Mouse (Mus musculus): ENCODE measurements around the gene Ugcg. TPM values are rescaled to one million over a fixed set of nuclear protein-coding genes. Genes with fewer than 3 reads are reported as not detected.

The Ugcg gene
- total RNA-seq, 1 experiment from 2014 or later: 120 TPM

GRCm38 (mm10) chr4:59187289-59187688, 1.8 kb upstream of the Ugcg start:
- peak; percentile 18; the same call in 1 of the 2 replicates for ATAC-seq (ENCODE audit: extremely low read depth, insufficient number of reproducible peaks, low FRiP score, poor library complexity, severe bottlenecking)

- no peak for ATAC-seq (ENCODE audit: extremely low read depth, insufficient number of reproducible peaks, low FRiP score, poor library complexity, severe bottlenecking)
These were observed 619 bp upstream of the Ugcg start for GRCm38 (mm10) chr4:59188474-59188801.

- ATAC-seq (ENCODE audit: extremely low read depth, insufficient number of reproducible peaks, low FRiP score, poor library complexity, severe bottlenecking): 0 out of 2 replicates have a peak, but pooled peaks have one; percentile 10
These were observed 635 bp downstream of the Ugcg start for GRCm38 (mm10) chr4:59189546-59190237.

GRCm38 (mm10) chr4:59190650-59191424, 1.8 kb downstream of the Ugcg start:
- no peak for ATAC-seq (ENCODE audit: extremely low read depth, insufficient number of reproducible peaks, low FRiP score, poor library complexity, severe bottlenecking)

- no peak for ATAC-seq (ENCODE audit: extremely low read depth, insufficient number of reproducible peaks, low FRiP score, poor library complexity, severe bottlenecking)
These were observed 5.9 kb downstream of the Ugcg start for GRCm38 (mm10) chr4:59194731-59195496.

- ATAC-seq (ENCODE audit: extremely low read depth, insufficient number of reproducible peaks, low FRiP score, poor library complexity, severe bottlenecking): no peak
These were observed 7.5 kb downstream of the Ugcg start for GRCm38 (mm10) chr4:59196346-59197077.

GRCm38 (mm10) chr4:59197078-59197424, 8.0 kb downstream of the Ugcg start:
- ATAC-seq (ENCODE audit: extremely low read depth, insufficient number of reproducible peaks, low FRiP score, poor library complexity, severe bottlenecking): no peak

- ATAC-seq (ENCODE audit: extremely low read depth, insufficient number of reproducible peaks, low FRiP score, poor library complexity, severe bottlenecking): no peak
These were observed 8.4 kb downstream of the Ugcg start for GRCm38 (mm10) chr4:59197462-59197861.

- peak; percentile 83 for ATAC-seq (ENCODE audit: extremely low read depth, insufficient number of reproducible peaks, low FRiP score, poor library complexity, severe bottlenecking)
These were observed 10.3 kb downstream of the Ugcg start for GRCm38 (mm10) chr4:59199341-59199740.

GRCm38 (mm10) chr4:59199805-59200204, 10.7 kb downstream of the Ugcg start:
- ATAC-seq (ENCODE audit: extremely low read depth, insufficient number of reproducible peaks, low FRiP score, poor library complexity, severe bottlenecking): no peak

- ATAC-seq (ENCODE audit: extremely low read depth, insufficient number of reproducible peaks, low FRiP score, poor library complexity, severe bottlenecking): no peak
These were observed 11.6 kb downstream of the Ugcg start for GRCm38 (mm10) chr4:59200636-59201035.

GRCm38 (mm10) chr4:59204616-59205015, 15.6 kb downstream of the Ugcg start:
- no peak for ATAC-seq (ENCODE audit: extremely low read depth, insufficient number of reproducible peaks, low FRiP score, poor library complexity, severe bottlenecking)

GRCm38 (mm10) chr4:59205758-59206340, 16.8 kb downstream of the Ugcg start:
- no peak for ATAC-seq (ENCODE audit: extremely low read depth, insufficient number of reproducible peaks, low FRiP score, poor library complexity, severe bottlenecking)

- ATAC-seq (ENCODE audit: extremely low read depth, insufficient number of reproducible peaks, low FRiP score, poor library complexity, severe bottlenecking): no peak
These were observed 17.5 kb downstream of the Ugcg start for GRCm38 (mm10) chr4:59206600-59206999.

GRCm38 (mm10) chr4:59208607-59209006, 19.6 kb downstream of the Ugcg start:
- no peak for ATAC-seq (ENCODE audit: extremely low read depth, insufficient number of reproducible peaks, low FRiP score, poor library complexity, severe bottlenecking)

GRCm38 (mm10) chr4:59211181-59211580, 22.1 kb downstream of the Ugcg start:
- no peak for ATAC-seq (ENCODE audit: extremely low read depth, insufficient number of reproducible peaks, low FRiP score, poor library complexity, severe bottlenecking)

GRCm38 (mm10) chr4:59213833-59214232, 24.8 kb downstream of the Ugcg start:
- no peak for ATAC-seq (ENCODE audit: extremely low read depth, insufficient number of reproducible peaks, low FRiP score, poor library complexity, severe bottlenecking)

- ATAC-seq (ENCODE audit: extremely low read depth, insufficient number of reproducible peaks, low FRiP score, poor library complexity, severe bottlenecking): no peak
These were observed 25.6 kb downstream of the Ugcg start for GRCm38 (mm10) chr4:59214695-59215094.

GRCm38 (mm10) chr4:59215585-59215984, 26.5 kb downstream of the Ugcg start:
- ATAC-seq (ENCODE audit: extremely low read depth, insufficient number of reproducible peaks, low FRiP score, poor library complexity, severe bottlenecking): no peak

All from neutrophil, adult 5-6 weeks (primary cell).